Mouse (Mus musculus) E14TG2a.4 (cell line): ENCODE results near the gene Igfbp6.

Experiments
- CTCF ChIP-seq: conservative IDR thresholded peaks from 2 replicates; pipeline ENCODE4 v1.5.1; 2014; ENCODE audit warnings: low read length
- POU5F1 ChIP-seq: IDR thresholded peaks from 2 replicates; pipeline ENCODE4 v1.6.1; 2014; ENCODE audit warnings: low read length, borderline replicate concordance

DNA sequence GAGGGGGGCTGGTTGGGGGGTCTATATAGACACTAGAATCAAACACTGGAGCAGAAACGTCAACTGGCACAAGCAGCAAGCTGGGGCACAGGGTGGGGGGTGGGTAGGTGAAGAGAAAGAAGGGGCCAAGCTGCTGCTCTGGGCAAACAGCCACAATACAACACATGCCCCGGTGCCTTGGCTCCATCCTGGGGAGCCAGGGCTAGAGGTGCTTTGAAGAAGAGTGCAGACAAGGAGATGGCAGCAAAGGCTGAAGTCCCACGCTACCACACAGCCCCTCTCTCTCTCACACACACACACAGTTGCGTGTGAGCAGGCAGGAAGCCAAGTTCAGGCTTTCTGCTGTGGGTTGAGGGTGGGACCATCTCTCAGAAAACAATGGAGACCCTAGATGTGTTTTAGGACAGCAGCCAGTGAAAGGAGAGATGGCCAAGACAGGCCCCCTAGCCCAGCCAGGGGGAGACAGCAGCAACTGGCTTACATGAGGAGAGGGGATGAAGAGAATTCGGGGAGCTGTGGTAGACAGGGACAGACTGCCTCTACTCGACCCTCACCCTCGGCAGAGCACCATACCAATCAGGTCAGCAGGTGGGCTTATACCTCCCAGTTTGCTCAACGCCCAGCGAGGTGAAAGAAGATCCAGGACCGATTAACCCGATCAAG lies 27.3 kb upstream of the Igfbp6 start:
- TF ChIP-seq CTCF (no peak), POU5F1 (no peak)
